Mouse (Mus musculus) lung, postnatal 0 days (tissue): ENCODE data around the gene Slc26a8.

Experiments used
- CTCF ChIP-seq: IDR thresholded peaks from 2 replicates; pipeline ENCODE4 v1.5.1; 2016; ENCODE audit warnings: antibody characterized with exemption, mild to moderate bottlenecking
- EP300 ChIP-seq: IDR thresholded peaks from 2 replicates; pipeline ENCODE4 v1.6.1; 2016; ENCODE audit warnings: antibody characterized with exemption, mild to moderate bottlenecking, control low read depth

GRCm38 (mm10) chr17:28591476-28591875 is 98.6 kb downstream of the Slc26a8 start:
- no peak for TF ChIP-seq CTCF
- TF ChIP-seq EP300 = no peak
